Mouse (Mus musculus): Measurements from ENCODE around the gene Atf7ip2.

Gene Atf7ip2

GRCm38 (mm10) chr16:10297696-10298644 lies 105.5 kb downstream of the Atf7ip2 start:
- in situ Hi-C loops (cut with MboI) = no loop called here

- in situ Hi-C loops (cut with MboI) = no loop called here
Observed at GRCm38 (mm10) chr16:10299637-10300036, 107.1 kb downstream of the Atf7ip2 start.

DNA sequence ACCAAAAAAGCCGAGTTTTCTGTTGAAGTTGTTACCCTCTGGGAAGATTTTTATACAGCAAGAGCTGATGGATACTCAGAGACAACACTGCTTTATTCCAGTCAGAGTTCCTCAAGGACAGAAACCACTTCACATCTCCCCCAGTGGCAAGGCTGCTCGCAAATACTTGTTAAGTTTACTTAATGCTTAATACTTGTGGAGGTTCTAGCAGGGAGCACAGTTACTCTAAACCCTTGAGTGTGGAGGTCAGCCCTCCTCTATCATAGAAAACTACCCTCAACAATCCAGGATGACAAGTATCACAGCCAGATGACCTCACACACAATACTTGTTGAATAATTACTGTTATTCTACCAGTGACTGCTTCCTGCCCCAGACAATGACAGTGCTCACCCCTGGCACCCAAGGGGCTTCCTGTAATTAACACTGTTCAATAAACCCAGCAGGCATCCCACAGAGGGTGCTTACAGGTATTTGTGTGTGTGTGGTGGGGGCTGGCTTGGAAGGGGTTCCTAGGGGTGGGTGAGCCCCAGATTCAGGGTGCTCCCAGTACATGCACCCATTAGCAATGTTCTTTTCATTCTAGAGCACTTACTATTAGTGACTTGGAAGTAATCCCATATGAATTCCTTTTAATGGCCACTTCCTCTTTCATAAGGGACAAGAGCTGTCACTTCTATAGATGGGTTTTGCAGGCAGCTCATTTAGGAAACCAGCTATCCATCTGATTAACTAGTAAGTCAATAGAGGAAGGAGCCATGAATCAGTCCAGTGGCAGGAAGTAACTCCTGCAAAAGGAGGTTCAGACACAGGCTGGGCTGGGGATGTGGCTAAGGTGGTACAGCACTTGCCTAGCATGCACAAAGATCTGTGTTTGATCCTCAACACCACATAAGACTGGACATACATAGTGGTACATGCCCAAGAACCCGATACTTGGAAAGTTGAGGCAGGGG lies 108.0 kb downstream of the Atf7ip2 start:
- in situ Hi-C loops (cut with MboI) = no loop called here

Data from mature B cell (primary cell).